Mouse (Mus musculus) bone marrow, adult 2 months (tissue): Measurements from ENCODE around the gene Il17rb.

ENCODE experiments used
- CTCF ChIP-seq: fragments of 200-500 bp; IDR thresholded peaks from 2 replicates; pipeline ENCODE4 v1.5.1; 2011; ENCODE audit warnings: low read length, control low read depth; ENCODE audit not compliant: control insufficient read depth, insufficient read depth
- POLR2A ChIP-seq: fragments of 200-500 bp; IDR thresholded peaks from 2 replicates; pipeline ENCODE4 v1.6.1; 2011; ENCODE audit warnings: low read depth, mild to moderate bottlenecking, control low read depth, low read length, borderline replicate concordance; ENCODE audit not compliant: control insufficient read depth

DNA sequence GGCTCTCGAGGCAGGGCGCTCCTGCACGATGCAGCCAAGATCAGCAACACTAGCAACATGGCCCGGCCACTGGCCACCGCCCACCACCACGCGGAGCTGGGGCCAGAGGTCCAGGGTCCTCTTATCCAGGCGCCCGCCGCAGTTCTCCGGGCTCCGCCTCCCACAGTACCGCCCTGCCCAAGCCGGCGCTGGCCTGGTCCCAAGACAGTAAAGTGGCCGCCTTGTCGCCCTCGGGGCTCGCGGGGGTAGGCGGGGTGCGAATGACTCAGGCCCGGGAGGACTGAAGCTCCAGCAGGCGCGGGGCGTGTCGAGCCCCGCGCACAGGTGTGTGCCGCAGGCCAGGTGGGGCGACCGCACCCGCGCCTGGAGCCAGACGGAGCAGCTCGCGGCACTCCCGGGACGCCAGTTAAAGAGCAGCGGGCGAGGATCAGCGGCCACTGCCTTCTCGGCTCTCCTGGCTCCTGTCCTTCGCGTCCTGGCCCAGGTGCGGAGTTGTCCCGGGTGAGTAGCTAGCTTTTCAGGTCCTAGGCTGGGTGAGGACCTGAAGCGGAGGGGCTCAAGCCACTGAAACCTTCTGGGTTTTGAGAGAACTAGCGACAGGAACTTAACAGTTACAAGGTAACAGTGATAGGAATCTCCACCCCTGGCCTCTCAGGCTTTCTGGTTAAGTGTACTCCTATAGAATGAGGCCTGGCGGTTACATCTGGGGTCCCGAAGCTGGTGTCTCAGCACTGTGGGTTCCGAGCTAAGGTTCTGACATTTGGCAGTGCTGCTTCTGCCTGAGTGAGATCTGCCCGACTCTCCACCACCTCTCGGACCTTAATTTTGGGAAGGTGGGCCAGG lies at the start of gene Il17rb, which contains the start of gene Chdh:
- TF ChIP-seq POLR2A (no peak), CTCF (no peak)
